Comparison of ENCODE assay signal across 25 mouse cellular contexts in the genomic region with DNA sequence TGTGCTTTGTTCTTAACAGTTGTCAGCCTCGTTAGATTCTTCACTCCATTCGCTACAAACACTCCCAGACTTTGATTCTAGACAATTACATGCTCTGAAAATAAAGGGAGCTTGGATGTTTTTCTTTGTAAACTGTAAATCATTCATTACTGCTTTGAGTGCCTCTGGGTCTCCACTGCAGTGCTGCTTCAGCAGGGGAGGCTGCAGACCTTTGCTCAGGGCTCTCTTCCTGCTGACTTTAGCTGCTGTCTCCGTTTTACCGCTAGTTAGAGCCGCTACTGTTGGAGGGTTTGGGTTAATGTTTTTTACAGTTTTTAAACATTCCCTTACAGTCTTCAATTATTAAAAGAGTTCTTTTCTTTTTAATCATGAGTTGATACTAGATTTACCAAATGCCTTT. TPM values are rescaled to one million over a fixed set of nuclear protein-coding genes. Genes with fewer than 3 reads are reported as not detected.
DNase-seq lines count a peak whose midpoint lies in the region; ATAC-seq and TF ChIP-seq lines count a peak whose summit lies in the region.
"Had no signal": no experiment of that assay in that cellular context is flagged by ENCODE, and none has a peak within 500 bp of the region (broad histone marks: within the 10 kb centered on the region; RNA-seq: fewer than 3 reads in every experiment).

No protein-coding gene starts in this region.

- no peak overlapping the region for H3K4me2 ChIP-seq in kidney, postnatal 0 days (ENCODE audit: low read length)
- H3K4me2 ChIP-seq: embryonic facial prominence, embryonic 15.5 days; heart, embryonic 15.5 days; hindbrain, embryonic 13.5 days had no signal

- H3K27me3 ChIP-seq in kidney, postnatal 0 days (ENCODE audit: insufficient read depth, low read length) = no peaks in the 10 kb centered on the region
- H3K27me3 ChIP-seq: embryonic facial prominence, embryonic 15.5 days; heart, embryonic 15.5 days; hindbrain, embryonic 13.5 days had no signal

- peak; percentile 67 to 87 for DNase-seq in kidney, adult 8-10 months
- peak; percentile 40 for DNase-seq in kidney, postnatal 0 days (ENCODE audit: low spot score)
- DNase-seq in kidney, postnatal 36 days = peak; percentile 60 to 86
- DNase-seq in urinary bladder, postnatal 25 days (ENCODE audit: low spot score) = no peak
- no peak for DNase-seq in thymus, postnatal 10 days (ENCODE audit: low spot score in 2 of 2)
- DNase-seq: adrenal gland, adult 8-10 months; adrenal gland, postnatal 36 days; cerebellum, adult 11 months; cerebellum, adult 8-10 months; cerebellum, postnatal 14 days; embryo, embryonic 11 days; gastrocnemius, adult 2 months; gastrocnemius, postnatal 25 days; heart, postnatal 14 days had no signal

- H3K4me1 ChIP-seq in brown adipose tissue, adult 24 weeks (ENCODE audit: control insufficient read depth, insufficient read depth, insufficient read length, low read length) = peaks cover 9% of the 10 kb centered on the region; the same call in 1 of the 2 replicates
- no peaks in the 10 kb centered on the region for H3K4me1 ChIP-seq in kidney, postnatal 0 days (replicated peaks; ENCODE audit: insufficient read depth, low read length)
- H3K4me1 ChIP-seq: forebrain, embryonic 10.5 days; heart, embryonic 10.5 days; heart, embryonic 15.5 days; hindbrain, embryonic 13.5 days had no signal

- peaks cover 65% of the 10 kb centered on the region for H3K36me3 ChIP-seq in kidney, postnatal 0 days (ENCODE audit: insufficient read depth, low read length)

- peak overlapping the region; percentile 60; the same call in 1 of the 2 replicates for H3K27ac ChIP-seq in brown adipose tissue, adult 24 weeks (replicated peaks; ENCODE audit: low read depth, low read length)
- H3K27ac ChIP-seq in kidney, postnatal 0 days = peak overlapping the region; percentile 67; the same call in 1 of the 2 replicates
- H3K27ac ChIP-seq: embryonic facial prominence, embryonic 15.5 days; forebrain, embryonic 10.5 days; gastrocnemius, adult 2 months; heart, embryonic 10.5 days; heart, embryonic 15.5 days; hindbrain, embryonic 13.5 days had no signal

- no peak overlapping the region for H3K9ac ChIP-seq in kidney, postnatal 0 days (ENCODE audit: low read depth, low read length)
- H3K9ac ChIP-seq: embryonic facial prominence, embryonic 15.5 days; heart, embryonic 15.5 days; hindbrain, embryonic 13.5 days had no signal

- no peak overlapping the region for H3K4me3 ChIP-seq in brown adipose tissue, adult 24 weeks (ENCODE audit: insufficient read depth, low read depth, low read length)
- no peak overlapping the region for H3K4me3 ChIP-seq in kidney, postnatal 0 days (replicated peaks; ENCODE audit: low read depth, low read length)
- H3K4me3 ChIP-seq: embryonic facial prominence, embryonic 15.5 days; erythroblast, embryonic 14.5 days; forebrain, embryonic 10.5 days; gastrocnemius, adult 2 months; heart, embryonic 10.5 days; heart, embryonic 15.5 days; hindbrain, embryonic 13.5 days had no signal

- no peak for TF ChIP-seq CTCF in kidney, postnatal 0 days (IDR thresholded peaks at IDR 0.05; ENCODE audit: low read depth)

- 47% methylated on average over 5 of the region's 5 CpGs for WGBS in kidney, postnatal 0 days

- ATAC-seq in kidney, postnatal 0 days (replicated peaks; ENCODE audit: low FRiP score, low read depth) = peak; percentile 83; the same call in 1 of the 2 replicates
- no peak for ATAC-seq in megakaryocyte progenitor cell, adult 5-6 weeks (replicated peaks; ENCODE audit: poor library complexity)
- ATAC-seq: forebrain, embryonic 14.5 days had no signal

- no peaks in the 10 kb centered on the region for H3K9me3 ChIP-seq in kidney, postnatal 0 days (replicated peaks; ENCODE audit: low read length)
- H3K9me3 ChIP-seq: embryonic facial prominence, embryonic 15.5 days; forebrain, embryonic 10.5 days; heart, embryonic 10.5 days; heart, embryonic 15.5 days; hindbrain, embryonic 13.5 days had no signal

RNA-seq across cellular contexts. Expression of gene Mtor, which starts 25.1 kb away (rescaled TPM):
- polyA plus RNA-seq in brown adipose tissue, adult 24 weeks (2012; ENCODE audit: insufficient read depth, insufficient read length, missing spikeins) = 52.3 and 55.2 TPM in 2 replicates
- polyA plus RNA-seq in kidney, postnatal 0 days (2015; fragmentation: Nextera tagmentation; extraction: Ambion mirVana) = 19.8 and 21.6 TPM in 2 replicates
- 23.2 and 23.5 TPM in 2 replicates for total RNA-seq in megakaryocyte progenitor cell, adult 5-6 weeks (2015)
- total RNA-seq in megakaryocyte progenitor cell, adult 5-6 weeks (2017) = 14.7 and 17.9 TPM in 2 replicates

RNA-seq across cellular contexts. Expression of gene Angptl7, which starts 26.8 kb away (rescaled TPM):
- not detected in 2 replicates for polyA plus RNA-seq in brown adipose tissue, adult 24 weeks (2012; ENCODE audit: insufficient read depth, insufficient read length, missing spikeins)
- polyA plus RNA-seq in kidney, postnatal 0 days (2015; fragmentation: Nextera tagmentation; extraction: Ambion mirVana) = 0.46 and 1.1 TPM in 2 replicates
- not detected in 2 replicates for total RNA-seq in megakaryocyte progenitor cell, adult 5-6 weeks (2015)
- total RNA-seq in megakaryocyte progenitor cell, adult 5-6 weeks (2017) = not detected in 2 replicates
- total RNA-seq: common myeloid progenitor, adult 5-6 weeks; hematopoietic stem cell, adult 5-6 weeks had no signal
- polyA plus RNA-seq: erythroblast, embryonic 14.5 days had no signal

RNA-seq across cellular contexts. Expression of gene Ubiad1, which starts 28.9 kb away (rescaled TPM):
- polyA plus RNA-seq in brown adipose tissue, adult 24 weeks (2012; ENCODE audit: insufficient read depth, insufficient read length, missing spikeins) = 12.7 and 17.7 TPM in 2 replicates
- 23.3 and 23.6 TPM in 2 replicates for polyA plus RNA-seq in kidney, postnatal 0 days (2015; fragmentation: Nextera tagmentation; extraction: Ambion mirVana)
- total RNA-seq in megakaryocyte progenitor cell, adult 5-6 weeks (2015) = 10.8 and 12.7 TPM in 2 replicates
- 11.3 TPM in 2 replicates for total RNA-seq in megakaryocyte progenitor cell, adult 5-6 weeks (2017)

Comparison
In these comparisons a context has a peak if more than half of its experiments do, and no peak if none do; other contexts are left out.
1. DNase-seq: peak in kidney, adult 8-10 months (2 of 2), kidney, postnatal 0 days (single experiment) and kidney, postnatal 36 days (2 of 2); none in urinary bladder, postnatal 25 days (single experiment) and thymus, postnatal 10 days (0 of 2).